Mouse (Mus musculus) left cerebral cortex, adult 11 months (tissue): ENCODE measurements around the gene Ift22.
A peak's percentile ranks its signal among the peaks of the same experiment; 100 is the strongest.
"Not testable (repeated sequence)": the region's sequence is repeated elsewhere in the genome, so short reads cannot be mapped to it uniquely, and the experiment has no call there.

ENCODE experiments used
- DNase-seq: peaks from one replicate; pipeline ENCODE4 v3.0.0; 2022; ENCODE audit warnings: low spot score

Ift22 gene

GRCm38 (mm10) chr5:136907587-136907986 lies 363 bp upstream of the Ift22 start:
- DNase-seq, result no peak

GRCm38 (mm10) chr5:136914183-136914582 lies 6.2 kb downstream of the Ift22 start:
- no peak for DNase-seq

- no peak for DNase-seq
These were observed 9.8 kb downstream of the Ift22 start for GRCm38 (mm10) chr5:136917613-136918242.

GRCm38 (mm10) chr5:136918655-136919472 lies 10.9 kb downstream of the Ift22 start:
- DNase-seq, result peak; percentile 79

- no peak for DNase-seq
These were observed 11.8 kb downstream of the Ift22 start for GRCm38 (mm10) chr5:136919546-136920301.

- no peak for DNase-seq
These were observed 14.9 kb downstream of the Ift22 start for GRCm38 (mm10) chr5:136922830-136923229.

- no peak for DNase-seq
These were observed 16.0 kb downstream of the Ift22 start for GRCm38 (mm10) chr5:136923751-136924478.

- peak; percentile 61 for DNase-seq
These were observed 21.1 kb downstream of the Ift22 start for GRCm38 (mm10) chr5:136929073-136929472.

- no peak for DNase-seq
These were observed 23.9 kb downstream of the Ift22 start for GRCm38 (mm10) chr5:136931896-136932295.

GRCm38 (mm10) chr5:136932956-136933355 lies 25.0 kb downstream of the Ift22 start:
- DNase-seq, result no peak

GRCm38 (mm10) chr5:136933930-136934329 lies 26.0 kb downstream of the Ift22 start:
- DNase-seq, result no peak

GRCm38 (mm10) chr5:136935905-136936695 lies 28.1 kb downstream of the Ift22 start:
- no peak for DNase-seq

- no peak for DNase-seq
These were observed 28.8 kb downstream of the Ift22 start for GRCm38 (mm10) chr5:136936750-136937149.

- no peak for DNase-seq
These were observed 29.7 kb downstream of the Ift22 start for GRCm38 (mm10) chr5:136937621-136938020.

- DNase-seq, result no peak
These were observed 31.3 kb downstream of the Ift22 start for GRCm38 (mm10) chr5:136939284-136939683.

GRCm38 (mm10) chr5:136940029-136940428 lies 32.1 kb downstream of the Ift22 start:
- not testable (repeated sequence) for DNase-seq

GRCm38 (mm10) chr5:136940845-136941560 lies 33.1 kb downstream of the Ift22 start:
- no peak for DNase-seq

GRCm38 (mm10) chr5:136942781-136943180 lies 34.8 kb downstream of the Ift22 start:
- no peak for DNase-seq

GRCm38 (mm10) chr5:136943382-136943781 lies 35.4 kb downstream of the Ift22 start:
- no peak for DNase-seq

GRCm38 (mm10) chr5:136945084-136945483 lies 37.1 kb downstream of the Ift22 start:
- DNase-seq, result no peak

- no peak for DNase-seq
These were observed 39.9 kb downstream of the Ift22 start for GRCm38 (mm10) chr5:136947874-136948273.
